Mouse (Mus musculus): ENCODE data around the gene Pnpla1. TPM values are rescaled to one million over a fixed set of nuclear protein-coding genes. Genes with fewer than 3 reads are reported as not detected.

The Pnpla1 gene
- total and polyA plus RNA-seq, 3 experiments = not detected

DNA sequence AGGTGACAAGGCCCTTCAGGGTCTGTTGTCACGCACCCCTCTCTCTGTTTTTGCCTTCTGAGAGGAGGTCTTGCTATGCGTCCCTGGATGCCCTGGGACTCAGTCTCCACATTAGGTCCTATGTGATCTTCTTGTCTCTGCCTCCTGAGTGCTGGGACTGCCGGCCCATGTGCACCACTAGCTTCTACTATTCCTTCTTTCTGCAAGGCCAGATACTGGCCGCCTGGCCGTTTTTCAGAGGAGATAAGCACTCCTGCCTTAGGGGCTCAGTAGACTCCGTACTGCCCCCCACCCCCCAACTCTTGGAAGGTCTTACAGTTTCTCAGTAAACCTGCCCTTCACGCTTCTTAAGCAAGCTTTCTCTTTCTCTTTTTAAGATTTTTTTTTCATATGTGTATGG, 77.9 kb downstream of the Pnpla1 start:
- Histone ChIP-seq H3K9me3 (replicated peaks; ENCODE audit: low read length) (peaks cover 10% of the 10 kb centered on the region), H3K4me2 (ENCODE audit: insufficient read depth, low read depth, poor library complexity, severe bottlenecking) (no peak overlapping the region), H3K4me3 (replicated peaks in 1 of 3; ENCODE audit: low read depth in 2 of 3, low read length in 2 of 3, poor library complexity in 1 of 3) (no peak overlapping the region), H3K36me3 (replicated peaks in 1 of 2; ENCODE audit: control insufficient read depth in 1 of 2, insufficient read depth in 1 of 2, low read length in 1 of 2) (no peaks in the 10 kb centered on the region), H3K9ac (ENCODE audit: insufficient read depth, low read depth) (no peak overlapping the region), H3K27me3 (replicated peaks) (no peaks in the 10 kb centered on the region), H3K79me2 (replicated peaks; ENCODE audit: control insufficient read depth, extremely low read depth, insufficient read depth, poor library complexity, severe bottlenecking) (no peaks in the 10 kb centered on the region), H3K4me1 (ENCODE audit: control insufficient read depth in 1 of 2, insufficient read depth in 2 of 2) (no peaks in the 10 kb centered on the region), H3K27ac (ENCODE audit: insufficient read depth, low read depth) (no peak overlapping the region)
- dilution Hi-C loops (cut with MboI; ENCODE audit: extremely low pct_ligation_motif_present, extremely low pct_unique_long_range_greater_than_20kb, low sequenced_read_pairs) = no loop called here
- in situ Hi-C loops (cut with MboI; ENCODE audit: low pct_ligation_motif_present, low pct_unique_long_range_greater_than_20kb, low sequenced_read_pairs) = no loop called here
- no peak for DNase-seq (ENCODE audit: extremely low read depth)
- TF ChIP-seq ZMIZ1 (IDR thresholded peaks at IDR 0.05; ENCODE audit: low read depth, low read length) (no peak), EP300 (IDR thresholded peaks at IDR 0.05; ENCODE audit: low read length) (no peak), RCOR1 (conservative IDR thresholded peaks at IDR 0.05; ENCODE audit: low read depth, low read length) (no peak), E2F4 (IDR thresholded peaks at IDR 0.05; ENCODE audit: insufficient replicate concordance, low read depth, low read length) (no peak), POLR2AphosphoS2 (IDR thresholded peaks at IDR 0.05; ENCODE audit: low read depth, low read length) (no peak)

DNA sequence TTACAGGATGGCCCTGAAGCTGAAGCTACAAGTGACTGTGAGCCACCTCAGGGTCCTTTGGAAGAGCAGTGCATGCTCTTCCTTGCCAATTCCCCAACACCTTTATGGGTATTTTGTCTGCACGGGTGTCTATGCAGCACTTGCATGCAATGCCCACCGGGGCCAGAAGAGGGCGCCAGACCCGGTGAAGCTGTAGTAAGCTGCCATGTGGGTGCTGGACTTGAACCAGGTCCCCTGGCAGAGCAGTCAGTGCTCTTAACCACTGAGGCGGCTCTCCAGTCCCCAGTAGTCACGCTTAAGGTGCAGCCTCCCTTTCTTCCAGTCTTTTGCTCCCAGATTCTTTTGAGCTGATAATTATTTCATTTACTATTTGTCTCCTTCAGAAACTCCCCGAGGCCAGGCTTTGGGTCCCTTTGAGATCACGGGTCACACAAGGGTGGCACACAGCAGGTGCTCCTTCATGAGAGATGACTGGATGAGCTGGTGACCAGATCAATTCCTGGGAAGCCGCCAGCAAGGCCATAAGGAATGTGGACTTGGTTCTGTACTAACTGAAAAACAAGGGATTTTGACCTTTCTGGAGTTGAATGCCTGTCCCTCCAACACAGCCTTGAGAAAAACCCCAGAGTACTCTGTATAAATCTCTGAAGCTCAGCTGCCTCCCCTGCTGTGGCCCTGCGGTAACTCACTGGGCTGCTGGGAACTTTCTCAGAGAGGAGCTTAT, 78.6 kb downstream of the Pnpla1 start:
- TF ChIP-seq GABPA (IDR thresholded peaks at IDR 0.05; ENCODE audit: insufficient replicate concordance, low read depth, low read length) = no peak
- TF ChIP-seq CTCF (conservative IDR thresholded peaks at IDR 0.05 in 1 of 2, IDR thresholded peaks at IDR 0.05 in 1 of 2; ENCODE audit: low read depth in 2 of 2, low read length in 2 of 2) = peak; percentile 25 to 51; a peak in 2 of 4 replicates
- no peak for TF ChIP-seq MYC (IDR thresholded peaks at IDR 0.05; ENCODE audit: low read depth, low read length)
- TF ChIP-seq E2F4 (IDR thresholded peaks at IDR 0.05; ENCODE audit: insufficient replicate concordance, low read depth, low read length) = no peak
- peak; percentile 8 for TF ChIP-seq RAD21 (IDR thresholded peaks at IDR 0.05; ENCODE audit: low read depth, low read length)
- no peak for TF ChIP-seq MXI1 (IDR thresholded peaks at IDR 0.05; ENCODE audit: low read depth, low read length)
- no peak for TF ChIP-seq JUND (conservative IDR thresholded peaks at IDR 0.05; ENCODE audit: low read depth, low read length)
- no peak for TF ChIP-seq POLR2A (IDR thresholded peaks at IDR 0.05; ENCODE audit: low read depth, low read length)
- TF ChIP-seq USF1 (IDR thresholded peaks at IDR 0.05; ENCODE audit: low read depth, low read length) = no peak
- no peak for TF ChIP-seq BHLHE40 (IDR thresholded peaks at IDR 0.05; ENCODE audit: low read depth, low read length)
- TF ChIP-seq NELFE (IDR thresholded peaks at IDR 0.05; ENCODE audit: low read depth, low read length) = no peak
- no peak for TF ChIP-seq IRF4 (IDR thresholded peaks at IDR 0.05; ENCODE audit: low read depth, low read length)
- peak; percentile 39 for TF ChIP-seq SMC3 (IDR thresholded peaks at IDR 0.05; ENCODE audit: low read depth, low read length)
- no peak for TF ChIP-seq EP300 (IDR thresholded peaks at IDR 0.05; ENCODE audit: low read length)
- no peaks in the 10 kb centered on the region for H3K36me3 ChIP-seq (replicated peaks in 1 of 2; ENCODE audit: control insufficient read depth in 1 of 2, insufficient read depth in 1 of 2, low read length in 1 of 2)
- H3K27me3 ChIP-seq (replicated peaks) = no peaks in the 10 kb centered on the region
- H3K27ac ChIP-seq (ENCODE audit: insufficient read depth, low read depth) = no peak overlapping the region
- peaks cover 11% of the 10 kb centered on the region for H3K9me3 ChIP-seq (replicated peaks; ENCODE audit: low read length)
- dilution Hi-C loops (cut with MboI; ENCODE audit: extremely low pct_ligation_motif_present, extremely low pct_unique_long_range_greater_than_20kb, low sequenced_read_pairs) = no loop called here
- no peak overlapping the region for H3K4me3 ChIP-seq (replicated peaks in 1 of 3; ENCODE audit: low read depth in 2 of 3, low read length in 2 of 3, poor library complexity in 1 of 3)
- H3K9ac ChIP-seq (ENCODE audit: insufficient read depth, low read depth) = no peak overlapping the region
- DNase-seq (ENCODE audit: extremely low read depth) = no peak
- no peak overlapping the region for H3K4me2 ChIP-seq (ENCODE audit: insufficient read depth, low read depth, poor library complexity, severe bottlenecking)
- H3K79me2 ChIP-seq (replicated peaks; ENCODE audit: control insufficient read depth, extremely low read depth, insufficient read depth, poor library complexity, severe bottlenecking) = no peaks in the 10 kb centered on the region
- in situ Hi-C loops (cut with MboI; ENCODE audit: low pct_ligation_motif_present, low pct_unique_long_range_greater_than_20kb, low sequenced_read_pairs) = no loop called here
- H3K4me1 ChIP-seq (ENCODE audit: control insufficient read depth in 1 of 2, insufficient read depth in 2 of 2) = no peaks in the 10 kb centered on the region

Other genes with a start within 250 kb of the Pnpla1 start
- gene Srpk1, start 235.7 kb upstream of the Pnpla1 start, total RNA-seq (2012; rRNA removed) = 65.9 and 83.3 TPM in 2 replicates
- 60.8 and 70.0 TPM in 2 replicates for gene Srpk1, start 235.7 kb upstream of the Pnpla1 start, total RNA-seq (2014; rRNA removed)
- gene Srpk1, start 235.7 kb upstream of the Pnpla1 start, polyA plus RNA-seq (2012; ENCODE audit: insufficient read length, low read depth) = 129 and 163 TPM in 2 replicates
- not detected in 2 replicates for gene Slc26a8, start 168.2 kb upstream of the Pnpla1 start, total RNA-seq (2012; rRNA removed)
- not detected in 2 replicates for gene Slc26a8, start 168.2 kb upstream of the Pnpla1 start, total RNA-seq (2014; rRNA removed)
- gene Slc26a8, start 168.2 kb upstream of the Pnpla1 start, polyA plus RNA-seq (2012; ENCODE audit: insufficient read length, low read depth) = 0.11 and 0.44 TPM in 2 replicates
- 27.1 and 27.6 TPM in 2 replicates for gene Mapk14, start 167.1 kb upstream of the Pnpla1 start, total RNA-seq (2012; rRNA removed)
- 21.0 and 22.6 TPM in 2 replicates for gene Mapk14, start 167.1 kb upstream of the Pnpla1 start, total RNA-seq (2014; rRNA removed)
- gene Mapk14, start 167.1 kb upstream of the Pnpla1 start, polyA plus RNA-seq (2012; ENCODE audit: insufficient read length, low read depth) = 59.8 and 69.5 TPM in 2 replicates
- 0.38 TPM in 1 of 2 replicates, not detected in the other for gene AC170998.1, start 132.3 kb upstream of the Pnpla1 start, total RNA-seq (2012; rRNA removed)
- not detected in 2 replicates for gene AC170998.1, start 132.3 kb upstream of the Pnpla1 start, total RNA-seq (2014; rRNA removed)
- gene AC170998.1, start 132.3 kb upstream of the Pnpla1 start, polyA plus RNA-seq (2012; ENCODE audit: insufficient read length, low read depth) = 0.50 TPM in 1 of 2 replicates, not detected in the other
- gene Mapk13, start 89.1 kb upstream of the Pnpla1 start, total RNA-seq (2012; rRNA removed) = not detected in 2 replicates
- not detected in 2 replicates for gene Mapk13, start 89.1 kb upstream of the Pnpla1 start, total RNA-seq (2014; rRNA removed)
- not detected in 2 replicates for gene Mapk13, start 89.1 kb upstream of the Pnpla1 start, polyA plus RNA-seq (2012; ENCODE audit: insufficient read length, low read depth)
- gene Brpf3, start 57.3 kb upstream of the Pnpla1 start, total RNA-seq (2012; rRNA removed) = 1.5 and 2.3 TPM in 2 replicates
- 0.40 and 0.96 TPM in 2 replicates for gene Brpf3, start 57.3 kb upstream of the Pnpla1 start, total RNA-seq (2014; rRNA removed)
- 8.5 and 12.1 TPM in 2 replicates for gene Brpf3, start 57.3 kb upstream of the Pnpla1 start, polyA plus RNA-seq (2012; ENCODE audit: insufficient read length, low read depth)
- gene 4930539E08Rik, start 56.9 kb downstream of the Pnpla1 start, total RNA-seq (2012; rRNA removed) = 1.4 TPM in 2 replicates
- 0.57 and 0.62 TPM in 2 replicates for gene 4930539E08Rik, start 56.9 kb downstream of the Pnpla1 start, total RNA-seq (2014; rRNA removed)
- 1.2 and 1.4 TPM in 2 replicates for gene 4930539E08Rik, start 56.9 kb downstream of the Pnpla1 start, polyA plus RNA-seq (2012; ENCODE audit: insufficient read length, low read depth)
- not detected in 2 replicates for gene Pxt1, start 85.4 kb downstream of the Pnpla1 start, total RNA-seq (2012; rRNA removed)
- gene Pxt1, start 85.4 kb downstream of the Pnpla1 start, total RNA-seq (2014; rRNA removed) = not detected in 2 replicates
- gene Pxt1, start 85.4 kb downstream of the Pnpla1 start, polyA plus RNA-seq (2012; ENCODE audit: insufficient read length, low read depth) = not detected in 2 replicates
- gene Kctd20, start 93.5 kb downstream of the Pnpla1 start, total RNA-seq (2012; rRNA removed) = 40.1 and 41.3 TPM in 2 replicates
- 62.9 and 68.5 TPM in 2 replicates for gene Kctd20, start 93.5 kb downstream of the Pnpla1 start, total RNA-seq (2014; rRNA removed)
- gene Kctd20, start 93.5 kb downstream of the Pnpla1 start, polyA plus RNA-seq (2012; ENCODE audit: insufficient read length, low read depth) = 68.6 and 85.2 TPM in 2 replicates
- gene Stk38, start 149.6 kb downstream of the Pnpla1 start, total RNA-seq (2012; rRNA removed) = 25.9 and 29.0 TPM in 2 replicates
- 56.0 and 56.4 TPM in 2 replicates for gene Stk38, start 149.6 kb downstream of the Pnpla1 start, total RNA-seq (2014; rRNA removed)
- gene Stk38, start 149.6 kb downstream of the Pnpla1 start, polyA plus RNA-seq (2012; ENCODE audit: insufficient read length, low read depth) = 50.9 and 56.0 TPM in 2 replicates
- gene Srsf3, start 174.2 kb downstream of the Pnpla1 start, total RNA-seq (2012; rRNA removed) = 171 and 266 TPM in 2 replicates
- gene Srsf3, start 174.2 kb downstream of the Pnpla1 start, total RNA-seq (2014; rRNA removed) = 380 and 479 TPM in 2 replicates
- gene Srsf3, start 174.2 kb downstream of the Pnpla1 start, polyA plus RNA-seq (2012; ENCODE audit: insufficient read length, low read depth) = 687 and 712 TPM in 2 replicates
- gene Cdkn1a, start 232.6 kb downstream of the Pnpla1 start, total RNA-seq (2012; rRNA removed) = 25.3 and 37.5 TPM in 2 replicates
- gene Cdkn1a, start 232.6 kb downstream of the Pnpla1 start, total RNA-seq (2014; rRNA removed) = 9.1 and 10.6 TPM in 2 replicates
- 55.0 and 59.1 TPM in 2 replicates for gene Cdkn1a, start 232.6 kb downstream of the Pnpla1 start, polyA plus RNA-seq (2012; ENCODE audit: insufficient read length, low read depth)

Data from CH12.LX (cell line).